Mouse (Mus musculus): ENCODE measurements around the gene Asic1.

Gene Asic1

DNA sequence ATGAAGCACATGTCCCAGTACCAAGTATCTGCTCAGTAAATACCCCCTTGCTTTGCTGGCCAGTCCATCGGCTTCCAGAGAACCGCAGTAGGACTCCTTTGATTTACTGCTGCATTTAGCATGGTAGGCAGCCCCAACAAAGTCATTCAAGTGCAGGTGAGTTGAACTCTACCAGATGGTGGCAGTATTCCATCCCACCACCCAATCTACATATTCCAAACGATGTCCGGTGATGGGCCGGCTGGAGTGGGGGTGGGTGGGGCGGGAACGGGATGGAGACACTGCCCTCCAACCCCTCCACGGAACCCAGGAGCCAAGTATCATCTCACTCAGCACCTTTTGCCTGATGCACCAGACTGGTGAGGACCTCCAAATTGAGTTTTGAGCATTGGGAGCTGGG, 16.9 kb upstream of the Asic1 start:
- TF ChIP-seq GATA4 (IDR thresholded peaks at IDR 0.05; ENCODE audit: insufficient replicate concordance, low read length) = no peak

DNA sequence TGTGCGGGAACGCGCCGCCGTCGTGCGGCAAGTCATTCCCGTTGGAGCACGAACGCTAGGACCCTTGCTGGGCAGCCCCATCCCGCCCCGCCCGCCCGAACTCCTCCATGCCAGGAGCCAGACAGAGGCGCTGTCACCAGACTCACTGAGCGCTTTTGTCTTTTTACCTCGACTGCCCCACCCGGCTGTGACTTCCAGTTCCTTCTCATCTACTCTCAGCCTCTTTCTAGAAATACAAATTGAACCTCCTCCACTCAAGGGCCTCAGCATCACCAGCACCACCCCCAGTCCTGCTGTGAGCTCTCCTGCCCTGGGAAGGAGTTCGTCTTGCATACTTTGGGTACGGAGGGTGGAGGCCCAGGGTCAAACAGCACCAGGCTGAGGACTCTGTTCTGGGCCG, 16.3 kb upstream of the Asic1 start:
- TF ChIP-seq GATA4 (IDR thresholded peaks at IDR 0.05; ENCODE audit: insufficient replicate concordance, low read length) = no peak

DNA sequence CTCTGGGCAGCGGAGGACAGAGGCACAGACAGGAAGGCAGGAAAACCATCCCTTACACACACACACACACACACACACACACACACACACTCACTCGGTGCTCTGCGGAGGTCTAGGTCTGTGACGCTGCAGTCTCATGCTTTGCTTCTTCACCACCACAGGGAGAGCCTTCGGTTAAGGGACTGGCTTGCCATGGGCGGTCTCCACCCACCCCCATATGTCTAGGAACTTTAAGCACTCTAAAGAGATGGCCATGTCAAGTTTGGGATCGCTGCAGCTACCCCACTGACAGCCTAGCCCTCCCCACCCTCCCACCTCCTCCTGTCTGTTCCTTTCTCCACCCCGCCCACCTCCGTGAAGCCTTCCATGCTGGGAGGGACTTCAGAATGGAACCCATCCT, 14.2 kb upstream of the Asic1 start:
- TF ChIP-seq GATA4 (IDR thresholded peaks at IDR 0.05; ENCODE audit: insufficient replicate concordance, low read length) = no peak

DNA sequence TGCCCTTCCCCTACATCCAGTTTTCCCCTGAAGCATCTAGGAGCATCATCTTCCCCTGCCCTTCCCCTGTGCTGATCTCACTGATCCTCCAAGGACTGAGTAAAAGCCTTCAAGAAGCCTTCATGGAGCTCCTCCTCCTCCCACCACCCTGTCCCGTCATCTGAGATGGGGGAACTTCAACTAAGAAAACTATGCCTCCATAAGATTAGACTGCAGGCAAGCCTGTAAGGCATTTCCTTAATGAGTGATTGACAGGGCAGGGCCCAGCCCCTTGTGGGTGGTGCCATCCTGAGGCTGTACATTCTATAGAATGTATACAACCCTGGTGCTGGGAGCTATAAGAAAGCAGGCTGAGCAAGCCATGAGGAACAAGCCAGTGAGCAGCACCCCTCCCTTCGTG, 11.7 kb upstream of the Asic1 start:
- no peak for TF ChIP-seq GATA4 (IDR thresholded peaks at IDR 0.05; ENCODE audit: insufficient replicate concordance, low read length)

DNA sequence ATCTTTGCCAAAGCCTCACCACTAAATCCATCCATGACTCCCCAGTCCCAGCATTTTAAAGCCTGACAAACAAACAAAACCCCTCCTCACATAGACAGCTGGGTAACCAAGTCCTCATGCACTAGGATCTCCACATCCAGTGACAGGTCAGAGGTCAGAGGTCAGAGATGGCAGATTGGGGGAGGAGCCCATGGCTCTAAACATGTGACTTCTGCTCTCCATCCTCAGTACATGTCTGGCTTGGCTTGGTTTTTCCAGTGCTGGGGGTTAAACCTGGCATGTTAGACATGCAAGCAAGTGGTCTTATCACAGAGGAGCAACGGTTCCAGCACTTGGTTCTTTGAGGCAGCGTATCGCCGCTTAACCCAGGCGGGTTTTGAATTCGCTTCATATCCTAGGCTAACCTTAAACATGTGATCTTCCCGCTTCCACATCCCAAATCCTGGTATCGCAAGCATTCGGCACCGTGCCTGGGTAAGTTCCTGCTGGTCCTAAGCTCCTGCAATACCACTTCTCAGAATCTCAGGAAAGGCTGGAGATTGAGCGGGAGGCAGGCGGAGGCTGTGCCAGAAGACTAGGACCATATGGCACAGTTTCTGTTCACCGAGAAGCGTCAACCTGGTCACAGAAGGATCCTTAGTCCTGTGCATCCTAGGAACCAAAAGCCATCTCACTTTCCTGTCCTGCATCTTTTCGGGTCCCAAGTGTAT, 8.9 kb upstream of the Asic1 start:
- TF ChIP-seq GATA4 (IDR thresholded peaks at IDR 0.05; ENCODE audit: insufficient replicate concordance, low read length) = no peak

DNA sequence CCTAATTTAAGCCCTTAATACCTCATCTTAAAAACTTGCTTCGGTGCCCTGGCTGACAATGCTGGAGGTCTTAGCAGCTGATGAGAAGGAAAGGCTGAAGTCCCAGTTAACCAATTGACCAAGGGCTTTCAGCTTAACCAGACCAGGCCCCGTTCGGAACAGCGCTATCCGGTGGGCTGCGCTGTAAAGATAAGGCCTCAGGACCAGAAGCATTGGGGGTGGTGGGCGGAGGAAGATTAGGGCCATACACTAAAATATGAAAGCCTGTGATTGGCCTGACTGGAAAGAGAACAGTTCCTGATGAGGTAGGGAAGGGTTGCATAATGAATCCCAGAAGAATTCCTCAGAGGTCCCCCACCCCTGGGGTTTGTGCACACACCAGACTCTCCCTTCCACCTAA, 7.8 kb upstream of the Asic1 start:
- TF ChIP-seq GATA4 (IDR thresholded peaks at IDR 0.05; ENCODE audit: insufficient replicate concordance, low read length) = no peak

DNA sequence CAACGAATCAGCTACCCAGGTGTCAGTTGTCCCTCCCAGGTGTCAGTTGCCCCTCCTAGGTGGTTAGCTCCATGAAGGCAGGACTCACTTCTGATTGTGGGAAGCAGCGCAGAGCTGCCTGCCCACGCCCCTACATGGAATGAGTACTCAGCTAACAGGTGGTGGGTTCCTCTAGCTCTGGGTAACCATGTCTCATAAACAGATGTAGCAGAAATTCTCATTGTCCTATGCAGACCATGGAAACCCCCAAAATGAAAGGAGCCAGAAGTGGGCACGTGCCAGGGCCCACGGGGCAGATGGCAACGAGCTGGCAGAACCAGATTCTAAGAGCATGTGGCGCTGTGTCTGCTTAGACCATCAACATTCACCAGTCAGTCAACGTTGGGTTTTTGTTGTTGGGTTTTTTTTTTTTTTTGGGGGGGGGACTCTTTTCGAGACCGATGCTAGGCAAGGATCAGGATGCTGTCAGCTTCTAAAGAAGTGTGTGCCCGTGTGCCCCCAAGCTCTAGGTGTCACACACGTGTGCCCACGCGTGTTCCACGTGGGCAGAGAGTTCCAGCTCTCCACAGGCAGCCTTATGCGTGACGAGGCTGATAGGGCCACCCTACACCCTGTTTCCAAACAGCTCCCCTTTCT, 6.1 kb upstream of the Asic1 start:
- TF ChIP-seq GATA4 (IDR thresholded peaks at IDR 0.05; ENCODE audit: insufficient replicate concordance, low read length) = no peak

DNA sequence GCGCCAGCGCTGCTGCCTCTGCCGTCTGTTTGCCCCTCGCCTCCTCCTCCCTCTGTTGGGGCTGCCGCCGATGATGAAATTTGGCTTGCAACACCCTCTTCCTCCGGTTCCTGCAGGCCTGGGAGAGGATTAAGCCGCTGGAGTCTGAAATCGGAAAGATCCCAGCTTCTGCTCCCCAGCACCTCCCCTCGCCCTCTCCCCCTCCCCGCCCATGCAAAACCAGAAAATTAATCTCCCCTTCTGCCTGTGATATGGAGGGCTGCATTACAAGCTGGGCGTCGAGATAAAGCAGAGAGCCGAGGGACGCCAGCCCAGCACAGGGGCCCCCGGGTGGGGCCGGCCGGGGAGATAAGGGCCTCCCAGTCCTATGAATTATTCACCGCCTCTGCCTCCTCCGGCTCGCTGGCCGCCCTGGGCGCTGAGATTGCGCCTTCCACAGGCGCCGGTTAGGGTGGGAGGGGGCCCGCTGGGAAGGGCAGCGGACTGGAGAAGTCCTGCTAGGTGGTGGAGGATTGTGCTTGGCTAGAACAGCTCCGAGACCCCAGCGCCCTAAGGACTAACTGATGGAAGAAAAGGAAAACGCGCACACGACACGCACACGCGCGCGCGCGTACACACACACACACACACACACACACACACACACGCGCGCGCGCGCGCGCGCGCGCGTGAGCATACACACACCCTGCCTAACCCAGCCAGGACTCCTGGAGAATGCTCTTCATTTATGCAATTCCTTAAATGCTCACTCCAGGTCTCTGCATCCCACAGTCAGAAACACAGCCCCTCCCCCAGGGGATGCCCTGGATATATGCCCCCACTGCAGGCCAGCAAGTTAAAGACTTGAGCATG, 5.3 kb upstream of the Asic1 start:
- TF ChIP-seq GATA4 (IDR thresholded peaks at IDR 0.05; ENCODE audit: insufficient replicate concordance, low read length) = peak; percentile 26; the same call in 1 of the 2 replicates

DNA sequence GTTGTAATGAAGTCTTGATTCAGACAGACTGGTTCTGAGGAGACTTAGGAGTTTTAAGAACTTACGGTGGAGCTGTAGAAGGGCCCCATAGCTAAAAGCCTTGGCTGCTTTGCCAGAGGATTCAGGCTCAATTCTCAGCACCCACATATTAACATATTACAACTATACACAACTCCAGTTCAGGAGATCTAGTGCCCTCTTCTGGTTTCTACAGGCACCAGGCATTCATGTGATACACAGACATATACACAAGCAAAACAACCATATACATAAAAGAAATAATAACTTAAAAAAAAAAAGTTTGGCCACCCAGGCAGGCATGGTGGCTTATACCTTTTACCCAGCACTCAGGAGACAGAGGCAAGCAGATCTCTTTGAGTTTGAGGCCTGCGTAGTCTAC, 2.6 kb upstream of the Asic1 start:
- TF ChIP-seq GATA4 (IDR thresholded peaks at IDR 0.05; ENCODE audit: insufficient replicate concordance, low read length) = no peak

DNA sequence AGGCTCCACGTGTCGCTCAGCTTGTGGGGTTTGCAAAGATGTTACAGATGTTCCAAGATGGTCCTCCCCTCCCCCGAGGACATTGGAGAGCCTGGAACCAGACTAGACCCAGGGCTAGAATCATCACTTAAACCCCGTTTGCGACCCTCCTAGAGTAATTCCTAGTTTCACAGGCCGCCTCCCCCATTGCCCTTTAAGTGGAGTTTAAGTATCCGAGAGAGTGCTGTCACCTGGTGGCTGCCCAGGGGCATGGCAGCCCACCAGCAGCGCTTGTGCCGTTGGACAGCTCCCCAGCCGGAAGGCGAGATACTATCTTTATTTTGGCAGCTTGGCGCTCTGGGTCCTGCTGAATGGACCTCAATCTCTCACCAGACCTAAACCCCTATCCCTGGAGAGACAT, 1.3 kb upstream of the Asic1 start:
- TF ChIP-seq GATA4 (IDR thresholded peaks at IDR 0.05; ENCODE audit: insufficient replicate concordance, low read length) = no peak

DNA sequence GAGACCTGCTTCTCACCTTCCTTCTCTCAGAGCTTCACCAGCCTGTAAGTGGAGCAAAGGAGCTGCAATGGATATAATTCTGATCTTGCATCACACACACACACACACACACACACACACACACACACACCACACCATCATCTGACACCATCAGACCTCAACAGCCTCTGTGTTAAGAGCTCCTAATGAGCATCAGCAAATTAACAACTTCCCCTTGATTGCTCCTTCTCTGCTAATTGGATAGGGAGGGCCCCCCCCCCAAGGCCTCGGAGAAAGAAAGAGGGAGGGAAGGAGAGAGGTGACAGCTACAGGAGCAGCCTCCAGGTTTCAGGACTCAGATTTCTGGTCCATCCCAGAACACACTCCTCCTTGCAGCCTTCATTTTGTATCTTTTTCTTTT, 776 bp upstream of the Asic1 start:
- TF ChIP-seq GATA4 (IDR thresholded peaks at IDR 0.05; ENCODE audit: insufficient replicate concordance, low read length) = no peak

DNA sequence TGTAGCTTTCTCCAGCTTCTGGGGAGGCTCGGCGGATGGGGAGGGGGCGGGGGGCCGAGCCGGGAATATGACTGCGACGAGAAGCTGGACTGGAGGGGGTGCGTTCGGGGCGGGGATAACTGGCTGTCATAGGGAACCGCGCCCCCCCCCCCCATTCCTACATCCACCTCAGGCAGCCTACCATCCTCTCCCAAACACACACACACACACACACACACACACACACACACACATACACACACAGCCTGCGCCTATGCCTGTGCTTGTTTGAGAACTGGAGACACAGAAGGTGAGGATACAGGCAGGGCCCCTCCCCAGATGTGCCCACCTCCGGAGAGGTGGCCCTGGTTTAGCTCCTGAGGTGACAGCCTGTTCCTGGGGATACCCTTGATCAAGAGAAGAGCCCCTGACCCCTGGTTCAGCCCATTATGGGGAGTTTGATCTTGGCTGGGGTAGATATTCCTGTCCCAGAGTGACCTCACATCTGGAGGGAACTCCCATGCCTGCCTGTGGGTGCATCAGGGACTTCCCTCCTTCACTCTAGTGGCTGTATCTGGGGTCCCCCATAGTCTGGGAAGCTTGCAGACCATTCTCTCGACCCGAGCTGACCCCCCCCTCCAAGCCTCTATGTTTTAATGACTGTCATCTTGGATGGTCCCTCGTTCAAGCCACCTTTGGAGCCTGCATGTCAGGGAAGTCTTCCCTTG, 949 bp downstream of the Asic1 start:
- TF ChIP-seq GATA4 (IDR thresholded peaks at IDR 0.05; ENCODE audit: insufficient replicate concordance, low read length) = no peak

DNA sequence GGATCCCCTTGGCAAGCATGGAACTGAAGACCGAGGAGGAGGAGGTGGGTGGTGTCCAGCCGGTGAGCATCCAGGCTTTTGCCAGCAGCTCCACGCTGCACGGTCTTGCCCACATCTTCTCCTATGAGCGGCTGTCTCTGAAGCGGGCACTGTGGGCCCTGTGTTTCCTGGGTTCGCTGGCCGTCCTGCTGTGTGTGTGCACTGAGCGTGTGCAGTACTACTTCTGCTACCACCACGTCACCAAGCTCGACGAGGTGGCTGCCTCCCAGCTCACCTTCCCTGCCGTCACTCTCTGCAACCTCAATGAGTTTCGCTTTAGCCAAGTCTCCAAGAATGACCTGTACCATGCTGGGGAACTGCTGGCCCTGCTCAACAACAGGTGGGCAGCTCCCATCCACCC, 1.6 kb downstream of the Asic1 start:
- no peak for TF ChIP-seq GATA4 (IDR thresholded peaks at IDR 0.05; ENCODE audit: insufficient replicate concordance, low read length)

DNA sequence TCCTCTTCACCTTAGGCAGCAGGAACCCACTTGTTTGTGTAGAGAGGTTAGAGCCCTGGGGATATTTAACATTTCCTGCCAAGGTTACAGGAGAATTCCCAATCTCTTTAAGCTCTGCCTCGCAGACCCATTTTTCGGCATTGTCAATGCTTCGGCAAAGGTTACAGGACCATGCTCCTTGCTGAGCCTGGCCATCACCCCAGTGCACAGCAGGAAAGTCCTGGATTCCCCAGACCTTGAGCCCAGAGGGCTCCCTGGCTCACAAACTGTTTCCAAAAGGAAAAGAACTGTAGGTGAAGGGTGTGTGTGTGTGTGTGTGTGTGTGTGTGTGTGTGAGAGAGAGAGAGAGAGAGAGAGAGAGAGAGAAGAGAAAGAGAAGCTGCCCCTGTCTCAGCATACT, 4.7 kb downstream of the Asic1 start:
- TF ChIP-seq GATA4 (IDR thresholded peaks at IDR 0.05; ENCODE audit: insufficient replicate concordance, low read length) = no peak

DNA sequence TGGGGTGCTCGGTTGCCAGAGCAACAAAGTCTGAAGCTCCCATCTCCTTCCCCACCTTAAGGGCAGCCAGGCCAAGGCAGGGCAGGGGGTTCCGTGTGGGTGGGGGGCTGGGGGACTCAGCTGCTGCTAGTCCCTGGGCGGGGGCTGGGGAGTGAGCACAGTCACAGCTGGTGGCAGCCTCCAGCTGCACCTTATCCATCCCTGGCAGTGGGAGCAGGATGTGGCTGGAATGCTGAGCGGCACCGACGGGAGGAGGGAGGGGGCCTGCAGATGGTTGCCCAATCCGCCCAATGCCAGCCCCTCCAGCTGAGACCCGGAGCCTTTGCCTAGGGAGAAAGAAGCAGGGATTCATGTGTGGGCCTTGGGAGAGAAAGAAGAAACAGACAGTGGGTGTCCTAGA, 6.9 kb downstream of the Asic1 start:
- no peak for TF ChIP-seq GATA4 (IDR thresholded peaks at IDR 0.05; ENCODE audit: insufficient replicate concordance, low read length)
